Mouse (Mus musculus): ENCODE results near the gene Rtn4rl1. TPM values are rescaled to one million over a fixed set of nuclear protein-coding genes. Genes with fewer than 3 reads are reported as not detected.
"Not testable (repeated sequence)": the region's sequence is repeated elsewhere in the genome, so short reads cannot be mapped to it uniquely, and the experiment has no call there.

Gene Rtn4rl1
- polyA plus RNA-seq, 1 experiment: 11.1 TPM

DNA sequence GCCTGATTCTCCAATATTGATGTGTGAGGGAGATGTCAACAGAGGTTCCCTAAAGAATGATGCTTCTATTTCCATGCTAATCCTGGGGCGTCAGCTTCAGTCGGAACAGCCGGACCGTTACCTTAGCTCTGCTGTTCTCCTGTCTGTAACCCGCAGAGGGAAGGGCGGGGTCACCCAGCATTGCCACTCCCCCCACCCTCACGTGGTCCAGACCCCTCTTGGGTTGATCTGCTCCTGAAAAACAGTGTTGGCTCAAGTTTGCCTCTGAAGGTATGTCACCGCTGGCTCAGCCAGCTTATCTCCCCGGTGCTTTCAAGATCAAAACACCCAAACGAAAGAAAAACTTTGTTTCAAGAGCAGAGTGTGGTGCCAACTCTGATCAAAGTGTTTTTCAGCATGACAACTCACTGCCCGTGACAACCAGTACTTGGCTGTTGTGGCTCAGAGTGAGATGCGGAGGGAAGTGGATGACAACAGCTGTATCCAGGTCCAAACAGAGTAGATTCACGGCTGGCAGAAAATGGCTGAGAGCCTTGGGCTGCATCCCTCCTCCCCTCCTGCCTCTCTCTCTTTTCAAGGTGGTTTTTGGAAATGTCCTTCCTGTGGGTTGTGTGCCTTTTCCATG is 89.0 kb downstream of the Rtn4rl1 start:
- Histone ChIP-seq H3K4me3 (ENCODE audit: extremely low read depth, insufficient read depth, insufficient read length) (no peak overlapping the region; the same call in 1 of the 2 replicates), H3K36me3 (ENCODE audit: control insufficient read depth, insufficient read depth, low read length) (no peaks in the 10 kb centered on the region), H3K27ac (ENCODE audit: insufficient read depth, low read length) (peak overlapping the region; percentile 10; the same call in 1 of the 2 replicates), H3K27me3 (ENCODE audit: control insufficient read depth, insufficient read depth, low read length) (no peaks in the 10 kb centered on the region), H3K4me1 (ENCODE audit: control insufficient read depth, insufficient read depth, insufficient read length) (peaks cover 18% of the 10 kb centered on the region; the same call in 1 of the 2 replicates)
- peak; percentile 52 to 59 for DNase-seq (ENCODE audit: low read depth in 1 of 2, low spot score in 2 of 2)
- 20% methylated on average over 13 of the region's 13 CpGs for WGBS
- TF ChIP-seq CTCF (IDR thresholded peaks at IDR 0.05; ENCODE audit: extremely low read depth, insufficient read depth, insufficient read length, insufficient replicate concordance) (no peak), POLR2A (IDR thresholded peaks at IDR 0.05; ENCODE audit: low read depth, low read length) (no peak)

- not testable (repeated sequence) for H3K36me3 ChIP-seq (ENCODE audit: control insufficient read depth, insufficient read depth, low read length); H3K4me3 ChIP-seq (ENCODE audit: extremely low read depth, insufficient read depth, insufficient read length); H3K27ac ChIP-seq (ENCODE audit: insufficient read depth, low read length); DNase-seq (ENCODE audit: low read depth in 1 of 2, low spot score in 2 of 2); H3K27me3 ChIP-seq (ENCODE audit: control insufficient read depth, insufficient read depth, low read length)
- 85% methylated on average over 3 of the region's 3 CpGs for WGBS
- H3K4me1 ChIP-seq (ENCODE audit: control insufficient read depth, insufficient read depth, insufficient read length): peaks cover 16% of the 10 kb centered on the region; the same call in 1 of the 2 replicates
Measured at GRCm38 (mm10) chr11:75283784-75284183, 90.2 kb downstream of the Rtn4rl1 start.

GRCm38 (mm10) chr11:75285893-75286467 is 92.4 kb downstream of the Rtn4rl1 start:
- TF ChIP-seq POLR2A (IDR thresholded peaks at IDR 0.05; ENCODE audit: low read depth, low read length): no peak
- no peak for TF ChIP-seq CTCF (IDR thresholded peaks at IDR 0.05; ENCODE audit: extremely low read depth, insufficient read depth, insufficient read length, insufficient replicate concordance)
- Histone ChIP-seq H3K36me3 (ENCODE audit: control insufficient read depth, insufficient read depth, low read length) (no peaks in the 10 kb centered on the region), H3K4me1 (ENCODE audit: control insufficient read depth, insufficient read depth, insufficient read length) (no peaks in the 10 kb centered on the region; the same call in 1 of the 2 replicates), H3K27me3 (ENCODE audit: control insufficient read depth, insufficient read depth, low read length) (no peaks in the 10 kb centered on the region), H3K4me3 (ENCODE audit: extremely low read depth, insufficient read depth, insufficient read length) (no peak overlapping the region), H3K27ac (ENCODE audit: insufficient read depth, low read length) (no peak overlapping the region)
- no peak for DNase-seq (ENCODE audit: low read depth in 1 of 2, low spot score in 2 of 2)
- 66% methylated on average over 4 of the region's 4 CpGs for WGBS

DNA sequence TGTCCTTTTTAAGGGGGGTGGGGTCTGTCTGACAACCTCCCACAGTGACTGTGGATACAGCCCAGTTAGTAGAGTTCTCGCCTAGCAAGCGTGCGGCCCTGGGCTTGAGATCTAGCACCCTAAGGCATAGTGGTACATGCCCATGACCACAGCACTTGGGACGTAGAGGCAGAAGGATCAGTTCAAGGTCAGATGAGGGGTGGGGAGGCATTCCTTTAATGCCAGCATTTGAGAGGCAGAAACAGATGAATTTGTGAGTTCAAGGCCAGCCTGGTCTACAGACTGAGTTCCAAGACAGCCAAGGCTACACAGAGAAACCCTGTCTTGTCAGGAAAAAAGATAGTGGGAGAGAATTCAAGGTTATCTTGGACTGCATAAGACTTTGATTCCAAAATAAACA is 93.3 kb downstream of the Rtn4rl1 start:
- 93% methylated on average over 4 of the region's 4 CpGs for WGBS
- H3K36me3 ChIP-seq (ENCODE audit: control insufficient read depth, insufficient read depth, low read length): no peaks in the 10 kb centered on the region
- no peaks in the 10 kb centered on the region for H3K4me1 ChIP-seq (ENCODE audit: control insufficient read depth, insufficient read depth, insufficient read length)
- no peak overlapping the region for H3K4me3 ChIP-seq (ENCODE audit: extremely low read depth, insufficient read depth, insufficient read length)
- DNase-seq (ENCODE audit: low read depth in 1 of 2, low spot score in 2 of 2): no peak
- no peak overlapping the region for H3K27ac ChIP-seq (ENCODE audit: insufficient read depth, low read length)
- TF ChIP-seq CTCF (IDR thresholded peaks at IDR 0.05; ENCODE audit: extremely low read depth, insufficient read depth, insufficient read length, insufficient replicate concordance): no peak
- TF ChIP-seq POLR2A (IDR thresholded peaks at IDR 0.05; ENCODE audit: low read depth, low read length): no peak
- no peaks in the 10 kb centered on the region for H3K27me3 ChIP-seq (ENCODE audit: control insufficient read depth, insufficient read depth, low read length)

DNA sequence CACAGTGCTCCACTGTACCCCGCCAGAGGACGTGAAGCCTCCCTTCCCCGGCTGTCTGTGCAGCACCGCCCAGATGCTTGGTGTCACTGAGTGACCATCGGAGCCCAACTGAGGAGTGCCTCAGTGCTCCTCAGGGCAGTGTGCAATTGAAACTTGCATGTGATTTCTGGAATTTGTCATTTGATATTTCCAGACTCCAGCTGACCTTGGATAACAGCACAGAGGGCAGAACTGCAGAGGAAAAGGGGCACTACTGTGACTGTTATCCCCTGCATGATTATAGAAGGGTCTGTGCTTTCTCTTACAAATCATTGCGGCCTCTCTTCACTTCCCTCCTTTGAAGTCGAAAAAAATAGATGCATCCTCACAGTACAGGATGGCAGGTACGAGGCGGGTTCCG is 94.4 kb downstream of the Rtn4rl1 start:
- no peaks in the 10 kb centered on the region for H3K27me3 ChIP-seq (ENCODE audit: control insufficient read depth, insufficient read depth, low read length)
- H3K4me1 ChIP-seq (ENCODE audit: control insufficient read depth, insufficient read depth, insufficient read length): no peaks in the 10 kb centered on the region
- no peak for DNase-seq (ENCODE audit: low read depth in 1 of 2, low spot score in 2 of 2)
- H3K27ac ChIP-seq (ENCODE audit: insufficient read depth, low read length): no peak overlapping the region
- WGBS: 88% methylated on average over 10 of the region's 10 CpGs
- no peaks in the 10 kb centered on the region for H3K36me3 ChIP-seq (ENCODE audit: control insufficient read depth, insufficient read depth, low read length)
- no peak overlapping the region for H3K4me3 ChIP-seq (ENCODE audit: extremely low read depth, insufficient read depth, insufficient read length)
- TF ChIP-seq CTCF (IDR thresholded peaks at IDR 0.05; ENCODE audit: extremely low read depth, insufficient read depth, insufficient read length, insufficient replicate concordance) (no peak), POLR2A (IDR thresholded peaks at IDR 0.05; ENCODE audit: low read depth, low read length) (no peak)

- no peak for DNase-seq (ENCODE audit: low read depth in 1 of 2, low spot score in 2 of 2)
- TF ChIP-seq POLR2A (IDR thresholded peaks at IDR 0.05; ENCODE audit: low read depth, low read length): no peak
- no peak for TF ChIP-seq CTCF (IDR thresholded peaks at IDR 0.05; ENCODE audit: extremely low read depth, insufficient read depth, insufficient read length, insufficient replicate concordance)
- Histone ChIP-seq H3K27me3 (ENCODE audit: control insufficient read depth, insufficient read depth, low read length) (no peaks in the 10 kb centered on the region), H3K36me3 (ENCODE audit: control insufficient read depth, insufficient read depth, low read length) (no peaks in the 10 kb centered on the region), H3K4me1 (ENCODE audit: control insufficient read depth, insufficient read depth, insufficient read length) (no peaks in the 10 kb centered on the region), H3K27ac (ENCODE audit: insufficient read depth, low read length) (no peak overlapping the region), H3K4me3 (ENCODE audit: extremely low read depth, insufficient read depth, insufficient read length) (no peak overlapping the region)
- 84% methylated on average over 8 of the region's 8 CpGs for WGBS
Measured at GRCm38 (mm10) chr11:75288517-75288916, 94.9 kb downstream of the Rtn4rl1 start.

DNA sequence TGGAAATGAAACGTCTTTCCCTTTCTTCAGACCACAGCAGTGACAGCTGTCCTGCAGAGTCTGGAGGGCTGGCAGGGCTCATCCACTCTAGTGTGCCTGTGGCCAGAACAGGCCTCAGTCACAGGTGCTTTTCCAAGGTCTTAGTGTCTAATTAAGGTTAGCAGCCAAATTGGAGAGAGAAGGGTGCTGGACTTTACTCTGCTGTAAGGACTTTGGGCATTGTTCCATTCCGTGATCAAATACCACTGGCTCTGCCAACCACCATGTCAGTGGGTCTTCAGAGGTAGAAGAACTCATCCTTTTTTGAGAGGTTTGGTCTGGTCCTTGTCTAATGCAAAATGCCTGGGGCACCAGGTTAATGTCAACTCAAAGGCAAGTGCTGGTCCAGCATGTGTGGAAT is 95.5 kb downstream of the Rtn4rl1 start:
- TF ChIP-seq POLR2A (IDR thresholded peaks at IDR 0.05; ENCODE audit: low read depth, low read length) (no peak), CTCF (IDR thresholded peaks at IDR 0.05; ENCODE audit: extremely low read depth, insufficient read depth, insufficient read length, insufficient replicate concordance) (no peak)
- Histone ChIP-seq H3K27me3 (ENCODE audit: control insufficient read depth, insufficient read depth, low read length) (no peaks in the 10 kb centered on the region), H3K27ac (ENCODE audit: insufficient read depth, low read length) (no peak overlapping the region), H3K36me3 (ENCODE audit: control insufficient read depth, insufficient read depth, low read length) (no peaks in the 10 kb centered on the region), H3K4me3 (ENCODE audit: extremely low read depth, insufficient read depth, insufficient read length) (no peak overlapping the region), H3K4me1 (ENCODE audit: control insufficient read depth, insufficient read depth, insufficient read length) (no peaks in the 10 kb centered on the region)
- DNase-seq (ENCODE audit: low read depth in 1 of 2, low spot score in 2 of 2): no peak
- 73% methylated on average over 2 of the region's 2 CpGs for WGBS
